Mouse (Mus musculus) right cerebral cortex, postnatal 10 days (tissue): ENCODE measurements around the gene Txlna.

Experiments
- DNase-seq, 2 experiments: peaks; one replicate each; pipeline ENCODE4 v3.0.0; 2021; ENCODE audit warnings: low spot score in 2 of 2

Txlna gene

DNA sequence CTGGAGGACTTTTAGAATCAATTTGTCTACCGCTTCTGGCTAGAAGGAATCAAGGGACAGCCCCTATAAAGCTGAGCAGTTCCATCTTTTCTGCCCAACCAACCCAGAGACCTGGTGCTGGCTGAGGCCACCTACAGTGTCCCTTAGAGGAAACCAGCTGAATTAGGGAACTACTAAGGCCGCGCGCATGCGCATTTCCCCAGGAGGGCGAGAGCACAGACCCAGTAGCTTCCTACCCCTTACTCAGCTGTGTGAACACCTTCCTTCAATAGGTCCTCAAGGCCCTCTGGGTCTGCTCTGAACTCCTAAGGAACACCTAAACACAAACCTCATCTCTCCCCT lies 15.9 kb downstream of the Txlna start:
- DNase-seq = peak; percentile 80 to 82

GRCm38 (mm10) chr4:129624281-129625028 lies 16.4 kb downstream of the Txlna start:
- DNase-seq = peak; percentile 95 to 97

DNA sequence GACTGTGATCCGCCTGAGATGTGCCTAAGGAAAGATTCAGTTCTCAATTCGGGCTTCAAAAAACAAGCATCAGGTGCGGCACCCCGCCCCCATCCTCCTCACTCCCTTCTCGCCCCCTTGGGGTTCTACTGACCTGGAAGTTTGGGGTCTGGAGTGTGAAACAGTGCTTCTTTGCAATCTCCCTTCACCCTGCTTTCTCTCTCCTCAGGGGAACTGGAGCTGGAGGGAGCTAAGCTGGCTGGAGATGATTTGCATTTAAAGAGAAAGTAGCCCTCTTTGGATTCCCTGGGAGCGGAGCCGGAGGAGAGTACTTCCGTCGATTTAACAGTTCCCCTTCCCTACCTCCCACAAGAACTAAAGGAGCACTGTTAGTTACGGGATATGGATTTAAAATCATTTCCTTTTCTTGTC lies 17.2 kb downstream of the Txlna start, which contains the start of gene Ccdc28b:
Gene Ccdc28b, minus strand, starts transcription at position 267 of the 411 bp plus-strand sequence.
- peak; percentile 71 to 77 for DNase-seq

DNA sequence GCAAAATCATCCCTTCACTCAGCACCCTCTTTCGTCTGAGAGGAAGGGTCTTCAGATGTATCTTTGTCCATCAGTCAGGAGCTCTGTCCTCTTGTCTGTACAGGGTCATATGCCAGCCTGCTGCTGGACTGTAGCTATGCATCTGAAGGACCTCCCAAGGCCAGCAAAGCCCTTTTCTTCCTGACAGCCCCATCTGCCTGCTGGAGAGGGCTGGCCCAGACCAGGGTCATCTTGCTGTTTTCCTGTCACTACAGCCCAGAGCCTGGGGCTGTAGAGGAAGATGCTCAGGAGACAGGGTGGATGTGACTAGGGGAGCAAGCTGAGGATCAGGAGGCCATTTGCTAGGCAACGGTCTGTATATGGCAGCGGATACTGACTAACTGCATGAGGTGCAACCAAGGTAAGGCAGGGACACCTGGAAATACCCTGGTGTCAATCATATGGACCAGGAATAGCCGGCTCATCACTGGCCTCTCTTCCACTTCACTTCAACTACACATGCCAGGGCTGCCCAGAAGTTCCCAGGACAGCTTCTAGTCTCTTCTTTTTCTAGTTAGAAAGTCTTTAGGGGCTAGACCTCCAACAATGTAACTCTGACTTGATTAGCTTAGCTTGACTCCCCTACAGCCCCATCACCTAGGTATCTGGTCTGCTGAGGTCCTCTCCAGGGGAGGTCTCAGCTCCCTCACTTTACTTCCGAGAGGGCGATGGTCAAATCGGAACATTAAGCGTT lies 17.9 kb downstream of the Txlna start:
- peak in 1 of 2 experiments; percentile 27 for DNase-seq

- DNase-seq = peak in 1 of 2 experiments; percentile 24
These were observed 18.6 kb downstream of the Txlna start for GRCm38 (mm10) chr4:129622120-129622802.

DNA sequence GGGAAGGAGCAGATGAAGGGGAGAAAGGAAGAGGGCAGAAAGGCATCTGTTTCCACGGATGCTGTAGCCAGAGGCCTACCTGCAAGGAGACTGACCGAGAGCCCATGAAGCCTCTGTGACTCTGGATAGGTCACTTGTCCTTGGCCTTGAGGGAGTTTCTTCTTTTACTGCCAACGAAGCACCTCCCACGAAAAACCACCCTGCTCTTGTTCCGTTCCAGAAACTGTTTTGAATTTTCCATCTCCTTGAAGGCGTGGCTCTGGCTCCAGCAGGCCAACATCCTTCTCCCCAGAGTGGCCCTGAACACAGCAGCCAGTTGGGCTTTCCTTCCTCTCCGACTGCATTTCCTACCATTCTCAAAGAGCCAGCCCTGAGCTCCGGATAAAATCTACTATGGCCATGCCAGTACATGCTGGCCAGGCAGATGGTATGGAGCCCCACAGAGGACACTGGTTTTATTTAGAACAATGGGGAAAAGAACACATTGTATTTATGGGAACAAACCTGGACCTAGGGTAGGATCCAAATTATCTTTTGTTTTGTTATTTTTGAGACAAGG lies 19.5 kb downstream of the Txlna start:
- no peak for DNase-seq

DNA sequence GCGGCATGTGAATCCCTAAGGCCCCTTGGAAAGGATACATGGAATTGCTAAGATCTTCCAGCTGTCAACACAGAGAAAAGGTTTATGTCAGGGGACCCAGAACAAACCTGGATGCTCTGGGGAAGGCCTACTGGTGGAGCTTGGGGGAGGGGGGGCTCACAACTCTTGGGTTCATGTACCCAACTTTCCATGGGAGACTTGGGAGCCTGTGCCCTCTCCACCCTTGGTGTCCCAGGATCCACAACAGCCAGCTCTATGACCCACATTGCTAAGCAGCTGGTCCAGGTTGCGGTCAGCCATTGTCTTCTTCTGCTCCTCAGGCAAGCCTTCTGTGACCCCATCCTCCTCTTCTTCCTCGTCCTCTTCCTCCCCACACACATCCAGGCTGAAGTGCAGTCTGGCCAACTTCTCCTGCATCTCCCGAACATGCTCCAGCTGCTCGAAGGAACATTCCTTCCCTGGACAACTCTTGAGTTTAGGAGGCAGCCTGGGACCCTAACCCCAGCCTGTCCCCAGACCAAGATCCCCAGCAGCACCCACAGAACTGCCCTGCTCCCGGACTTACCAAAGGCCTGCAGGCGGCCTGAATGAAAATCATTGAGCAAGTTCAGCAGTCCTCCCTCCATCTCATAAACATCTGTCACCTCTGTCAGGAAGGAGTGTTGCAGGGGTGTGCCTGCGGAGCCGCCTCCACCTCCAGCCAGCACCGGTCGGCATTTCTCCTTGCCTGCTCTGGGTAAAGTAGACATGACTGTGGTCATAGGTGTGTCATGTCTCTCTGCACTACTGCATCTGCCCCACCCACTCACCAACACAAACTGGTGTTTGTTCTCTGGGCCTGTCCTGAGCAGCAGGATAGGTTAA lies 20.2 kb downstream of the Txlna start:
- DNase-seq = peak in 1 of 2 experiments; percentile 48

- peak; percentile 97 to 98 for DNase-seq
These were observed 21.8 kb downstream of the Txlna start, which contains the start of gene Iqcc for GRCm38 (mm10) chr4:129618786-129619691. Iqcc (minus strand) TSS chr4:129619099.

GRCm38 (mm10) chr4:129618031-129618430 lies 22.8 kb downstream of the Txlna start:
- DNase-seq = no peak

- DNase-seq = no peak
These were observed 23.7 kb downstream of the Txlna start for GRCm38 (mm10) chr4:129617121-129617641.

GRCm38 (mm10) chr4:129616631-129617030 lies 24.2 kb downstream of the Txlna start:
- no peak for DNase-seq

DNA sequence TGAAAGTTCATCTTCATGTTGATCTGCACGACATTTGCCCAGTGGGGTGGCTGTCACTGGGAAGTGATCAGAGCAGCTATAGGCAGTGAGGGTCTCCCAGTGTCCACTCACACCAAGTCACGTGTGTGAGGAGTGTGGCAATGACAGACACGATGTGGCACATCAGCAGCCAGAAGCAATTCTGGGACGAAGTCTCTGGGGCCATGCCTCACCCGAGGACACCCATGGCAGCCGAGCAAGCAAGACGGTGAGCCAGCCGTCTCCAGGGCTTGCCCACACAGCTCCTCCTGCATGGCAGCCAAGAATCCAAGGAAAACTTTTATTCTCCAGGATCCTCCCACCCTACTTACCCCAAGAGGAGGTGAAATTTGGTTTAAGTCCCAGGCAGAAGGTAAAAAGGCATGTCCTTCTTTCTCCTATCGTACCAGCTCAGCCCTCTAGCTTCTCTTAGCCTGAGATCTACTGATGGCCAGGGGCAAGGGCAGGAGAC lies 25.0 kb downstream of the Txlna start:
- DNase-seq = no peak

DNA sequence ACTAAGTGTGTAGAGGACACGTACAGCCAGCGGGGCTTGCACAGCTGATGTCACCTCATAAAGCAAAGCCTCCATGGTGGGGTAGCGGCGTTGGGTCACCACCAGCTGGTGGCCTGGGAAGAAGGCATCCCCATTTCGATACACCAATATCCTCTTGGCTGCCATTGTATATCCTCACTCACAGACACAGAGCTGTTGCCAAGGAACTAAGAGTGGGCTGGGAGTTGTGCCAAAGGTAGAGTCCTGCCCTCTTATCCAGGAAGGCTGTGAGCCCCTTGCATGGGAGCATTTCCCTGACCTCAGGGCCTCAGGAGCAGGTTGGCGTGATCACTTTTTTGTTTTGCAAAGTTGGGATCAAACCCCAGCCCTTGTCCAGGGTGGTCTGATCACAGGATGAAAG lies 26.8 kb downstream of the Txlna start, which contains the start of gene Dcdc2b:
Gene Dcdc2b, minus strand, starts transcription at position 165 of the 400 bp plus-strand sequence.
- peak in 1 of 2 experiments; percentile 46 for DNase-seq

- no peak for DNase-seq
These were observed 30.4 kb downstream of the Txlna start for GRCm38 (mm10) chr4:129610472-129610871.

- DNase-seq = no peak
These were observed 30.8 kb downstream of the Txlna start for GRCm38 (mm10) chr4:129610026-129610425.

DNA sequence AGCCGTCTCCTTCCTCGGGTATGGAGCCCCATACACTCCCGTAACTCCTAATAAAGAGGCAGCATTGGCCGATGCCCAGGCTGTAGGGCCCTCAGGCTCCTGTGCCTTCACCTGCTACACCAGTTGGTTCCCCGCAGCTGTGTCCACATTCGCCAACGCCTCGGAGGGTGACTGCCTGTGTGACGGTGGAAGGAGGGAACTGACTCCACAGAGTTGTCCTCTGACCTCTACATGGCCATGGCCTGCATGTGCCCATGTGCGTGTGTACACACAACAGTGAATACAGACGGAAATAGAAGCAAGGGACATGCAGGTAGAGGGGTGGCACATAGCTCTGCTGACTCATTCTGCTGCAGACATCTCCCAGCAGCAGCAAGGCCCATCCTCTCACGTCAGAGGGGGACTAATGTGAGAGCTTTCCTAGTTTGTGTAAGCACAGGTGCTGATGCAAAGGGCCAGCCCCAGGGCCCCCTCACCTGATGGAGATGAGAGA lies 31.7 kb downstream of the Txlna start:
- DNase-seq = peak in 1 of 2 experiments; percentile 31

- peak; percentile 90 to 91 for DNase-seq
These were observed 32.3 kb downstream of the Txlna start for GRCm38 (mm10) chr4:129608426-129609025.

- DNase-seq = peak; percentile 90 to 92
These were observed 40.4 kb downstream of the Txlna start, which contains the start of the genes Eif3i and Tmem234 for GRCm38 (mm10) chr4:129600233-129601158. Eif3i (minus strand) TSS chr4:129600648. Tmem234 (plus strand) TSS chr4:129600668.
